Mouse (Mus musculus) spleen, postnatal 36 days (tissue): ENCODE results near the gene AW011738.
A peak's percentile ranks its signal among the peaks of the same experiment; 100 is the strongest.

Experiments used
- DNase-seq, 2 experiments: peaks; one replicate each; pipeline ENCODE4 v3.0.0; 2022; ENCODE audit warnings: low spot score in 2 of 2, mixed read lengths in 1 of 2

Gene AW011738

GRCm38 (mm10) chr4:156236651-156237447 lies 33.7 kb downstream of the AW011738 start:
- no peak for DNase-seq

- no peak for DNase-seq
Measured at GRCm38 (mm10) chr4:156249567-156249966, 46.5 kb downstream of the AW011738 start.

- no peak for DNase-seq
Measured at GRCm38 (mm10) chr4:156251081-156251480, 48.0 kb downstream of the AW011738 start.

- no peak for DNase-seq
Measured at GRCm38 (mm10) chr4:156252140-156252539, 49.0 kb downstream of the AW011738 start.

- no peak for DNase-seq
Measured at GRCm38 (mm10) chr4:156252619-156253018, 49.5 kb downstream of the AW011738 start.

- peak; percentile 45 to 60 for DNase-seq
Measured at GRCm38 (mm10) chr4:156253043-156253442, 49.9 kb downstream of the AW011738 start.

- peak in 1 of 2 experiments; percentile 44 for DNase-seq
Measured at GRCm38 (mm10) chr4:156254361-156255077, 51.4 kb downstream of the AW011738 start.
